Mouse (Mus musculus) lung, postnatal 0 days (tissue): Measurements from ENCODE around the gene Hrasls5. TPM values are rescaled to one million over a fixed set of nuclear protein-coding genes. Genes with fewer than 3 reads are reported as not detected.

Experiments
- ATAC-seq: fragments of 200-750 bp; cut with Nextera tagmentation; 2 replicates; pipeline ENCODE4 v1.8.0; 2017; ENCODE audit warnings: moderate library complexity
- DNase-seq: peaks from one replicate; pipeline ENCODE4 v3.0.0-alpha.2; 2016; ENCODE audit warnings: low spot score
- H3K27ac ChIP-seq: fragments of 300-500 bp; sonication (generic); 2 replicates; pipeline ENCODE4 v1.5.1; 2014; ENCODE audit warnings: antibody characterized with exemption, mild to moderate bottlenecking, low read length, mixed read lengths
- H3K27me3 ChIP-seq: fragments of 300-500 bp; sonication (generic); replicated peaks from 2 replicates; pipeline ENCODE4 v1.6.1; 2014; ENCODE audit warnings: low read length, mixed read lengths; ENCODE audit not compliant: insufficient read depth
- H3K36me3 ChIP-seq: fragments of 300-500 bp; sonication (generic); 2 replicates; pipeline ENCODE4 v1.6.1; 2014; ENCODE audit warnings: low read length, mixed read lengths; ENCODE audit not compliant: insufficient read depth
- H3K4me1 ChIP-seq: fragments of 300-500 bp; sonication (generic); 2 replicates; pipeline ENCODE4 v1.6.1; 2014; ENCODE audit warnings: antibody characterized with exemption, low read depth, low read length, mixed read lengths; ENCODE audit not compliant: insufficient read depth
- H3K4me2 ChIP-seq: fragments of 300-500 bp; sonication (generic); replicated peaks from 2 replicates; pipeline ENCODE4 v1.6.1; 2014; ENCODE audit warnings: low read depth, mild to moderate bottlenecking, low read length, moderate library complexity, mixed read lengths
- H3K4me3 ChIP-seq: fragments of 300-500 bp; sonication (generic); 2 replicates; pipeline ENCODE4 v1.5.1; 2014; ENCODE audit warnings: low read depth, low read length
- H3K9ac ChIP-seq: fragments of 300-500 bp; sonication (generic); replicated peaks from 2 replicates; pipeline ENCODE4 v1.6.1; 2014; ENCODE audit warnings: low read depth, mild to moderate bottlenecking
- H3K9me3 ChIP-seq: fragments of 300-500 bp; sonication (generic); 2 replicates; pipeline ENCODE4 v1.6.1; 2016; ENCODE audit warnings: low read length, mixed read lengths
- CTCF ChIP-seq: IDR thresholded peaks from 2 replicates; pipeline ENCODE4 v1.5.1; 2016; ENCODE audit warnings: antibody characterized with exemption, mild to moderate bottlenecking
- EP300 ChIP-seq: IDR thresholded peaks from 2 replicates; pipeline ENCODE4 v1.6.1; 2016; ENCODE audit warnings: antibody characterized with exemption, mild to moderate bottlenecking, control low read depth
- WGBS: fragments of 180-500 bp; shearing (Covaris S2); extraction: QIAGEN DNeasy Blood & Tissue Kit; methylation state at CpG from one replicate; pipeline ENCODE4 v1.1.7; 2014; 5-methylcytosine and 5-hydroxymethylcytosine counted together
- polyA plus RNA-seq: library from polyadenylated mRNA; unstranded; fragments of >200 nt; fragmentation: Nextera tagmentation; extraction: Ambion mirVana; gene quantifications from 2 replicates; pipeline ENCODE4 v1.2.1, GENCODE M21; 2015

Gene Hrasls5
- 0.18 TPM in 1 of 2 replicates, not detected in the other for polyA plus RNA-seq

DNA sequence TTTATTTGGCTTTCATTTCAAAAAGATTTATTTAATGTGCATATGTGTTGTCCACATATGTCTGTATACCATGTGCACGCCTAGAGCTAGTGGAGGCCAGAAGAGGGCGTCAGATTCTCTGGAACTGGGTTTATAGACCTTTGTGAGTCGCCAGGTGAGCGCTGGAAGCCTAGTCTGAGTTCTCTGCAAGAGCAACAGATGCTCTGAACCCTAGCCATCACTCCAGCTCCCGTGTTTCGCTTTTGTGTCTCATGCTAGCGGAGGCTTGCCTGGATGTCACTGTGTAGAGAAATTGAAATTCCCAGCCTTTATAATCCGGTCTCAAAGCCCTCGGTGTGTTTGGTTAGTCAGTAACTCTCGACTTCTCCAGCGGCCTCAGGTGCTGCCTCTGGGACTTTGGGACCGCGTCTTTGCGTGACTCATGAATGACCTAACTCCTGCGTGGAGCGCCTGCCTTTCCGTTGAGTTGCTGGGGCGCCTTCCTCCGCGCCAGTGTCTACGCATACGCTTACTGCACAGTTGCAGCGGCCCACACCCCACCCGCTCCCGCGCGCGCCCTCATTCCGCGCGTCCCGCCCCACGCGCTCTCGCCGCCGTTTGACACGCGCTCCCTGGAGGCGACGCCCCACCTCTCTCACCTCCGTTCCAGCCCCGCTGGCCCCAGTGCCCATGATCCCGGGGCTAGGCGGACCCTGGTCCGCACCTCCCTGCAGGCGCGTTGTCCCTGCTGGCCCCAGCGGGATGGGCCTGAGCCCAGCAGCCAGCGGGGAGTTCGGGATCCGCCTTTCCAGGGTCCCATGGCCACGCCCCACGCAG, at the start of gene Hrasls5:
Gene Hrasls5, plus strand, starts transcription at position 600 of the 816 bp plus-strand sequence.
- TF ChIP-seq EP300 (no peak), CTCF (peak; percentile 50)

DNA sequence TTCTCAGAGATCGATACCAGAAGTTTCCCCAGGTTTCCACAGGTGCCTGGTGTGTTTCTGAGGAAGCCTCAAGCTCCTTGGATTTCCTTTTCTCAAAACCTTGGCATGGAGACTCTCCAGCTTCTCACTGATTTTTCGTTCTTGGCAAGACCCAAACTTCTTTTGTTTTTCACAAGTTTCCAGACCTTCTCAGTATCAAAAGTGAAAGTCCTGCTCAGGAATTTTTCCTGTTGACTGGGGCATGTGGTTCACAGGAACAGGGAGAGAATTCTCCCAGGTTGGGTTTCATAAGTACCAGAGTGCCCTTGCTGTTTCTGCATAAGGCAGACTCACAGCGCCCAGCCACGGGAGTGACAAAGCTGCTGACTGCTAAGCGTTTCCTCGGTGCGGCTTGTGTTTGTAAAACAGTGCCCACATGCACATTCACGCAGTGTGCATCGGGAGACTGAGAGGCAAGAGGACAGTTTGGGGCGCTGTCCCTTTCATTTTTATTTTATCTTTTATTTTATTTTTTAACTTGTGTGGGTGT, 49.7 kb upstream of the Hrasls5 start:
- no peaks in the 10 kb centered on the region for H3K27me3 ChIP-seq

More for the DNA sequence above, at the start of gene Hrasls5:
- Histone ChIP-seq H3K9me3 (no peaks in the 10 kb centered on the region), H3K27ac (no peak within 1 kb of the TSS), H3K36me3 (no peaks in the 10 kb centered on the region), H3K9ac (no peak within 1 kb of the TSS), H3K4me1 (peaks cover 8% of the 10 kb centered on the region; the same call in 1 of the 2 replicates), H3K27me3 (no peaks in the 10 kb centered on the region), H3K4me2 (peak within 1 kb of the TSS; percentile 78), H3K4me3 (peak within 1 kb of the TSS; percentile 36)
- ATAC-seq: peak; percentile 71
- DNase-seq: peak; percentile 55
- WGBS: 5% methylated on average over 54 of the region's 54 CpGs

GRCm38 (mm10) chr19:7563676-7564075, 48.7 kb upstream of the Hrasls5 start:
- ATAC-seq: no peak
- WGBS: 77% methylated on average over 2 of the region's 2 CpGs
- TF ChIP-seq CTCF (no peak), EP300 (no peak)

More for the DNA sequence above, 49.7 kb upstream of the Hrasls5 start:
- TF ChIP-seq EP300: no peak
- no peak for TF ChIP-seq CTCF
- no peaks in the 10 kb centered on the region for H3K36me3 ChIP-seq
- no peaks in the 10 kb centered on the region for H3K9me3 ChIP-seq
- H3K27ac ChIP-seq: no peak overlapping the region
- H3K9ac ChIP-seq: no peak overlapping the region
- H3K4me3 ChIP-seq: no peak overlapping the region
- ATAC-seq: no peak
- no peak overlapping the region for H3K4me2 ChIP-seq
- no peaks in the 10 kb centered on the region for H3K4me1 ChIP-seq
- 70% methylated on average over 10 of the region's 10 CpGs for WGBS
- no peak for DNase-seq

DNA sequence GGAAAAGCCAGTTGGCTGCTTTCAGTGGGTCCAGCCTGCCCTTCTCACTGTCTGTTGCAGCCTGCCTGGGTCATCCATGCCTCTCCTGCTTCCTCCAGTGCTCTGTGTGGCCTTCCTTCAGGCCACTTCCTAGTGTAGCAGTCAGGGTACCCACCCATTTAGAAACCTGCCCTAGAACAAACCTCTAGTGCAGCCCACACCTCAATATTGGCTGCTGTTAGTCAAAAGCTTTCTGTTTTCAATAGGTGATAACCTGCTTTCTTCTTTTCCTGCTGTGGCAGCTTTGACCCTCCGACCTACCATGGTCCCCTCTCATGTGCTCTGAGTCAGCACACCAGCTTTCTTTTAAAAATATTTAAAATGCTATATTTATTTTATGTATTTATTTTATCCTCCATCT, 47.9 kb upstream of the Hrasls5 start:
- H3K36me3 ChIP-seq: no peaks in the 10 kb centered on the region
- no peak for ATAC-seq
- 92% methylated on average over 1 of the region's 1 CpGs for WGBS

More at GRCm38 (mm10) chr19:7563676-7564075, 48.7 kb upstream of the Hrasls5 start:
- Histone ChIP-seq H3K9me3 (no peaks in the 10 kb centered on the region), H3K4me2 (no peak overlapping the region), H3K4me1 (no peaks in the 10 kb centered on the region), H3K9ac (no peak overlapping the region), H3K36me3 (no peaks in the 10 kb centered on the region), H3K27ac (no peak overlapping the region), H3K27me3 (no peaks in the 10 kb centered on the region), H3K4me3 (no peak overlapping the region)
- DNase-seq: no peak

DNA sequence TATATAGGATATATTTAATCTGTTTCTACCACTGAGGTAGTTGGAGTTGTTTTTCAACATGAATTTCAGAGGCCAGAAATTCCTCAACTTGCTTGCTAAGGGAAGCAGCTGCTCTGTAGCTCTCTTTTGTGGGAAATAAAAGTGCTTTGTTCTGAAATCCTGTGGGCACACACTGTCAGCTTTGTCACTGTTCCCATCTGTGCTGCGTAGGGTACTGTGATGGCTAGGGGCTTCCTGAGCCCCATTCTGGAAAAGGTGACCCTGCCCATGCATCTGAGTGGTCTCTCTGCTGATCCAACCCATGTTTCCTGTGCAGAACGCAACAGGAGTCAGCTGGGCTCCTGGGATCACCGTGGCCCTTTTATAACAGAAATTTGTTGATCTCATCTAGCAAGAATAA, 45.5 kb upstream of the Hrasls5 start:
- ATAC-seq: no peak
- H3K4me3 ChIP-seq: no peak overlapping the region
- H3K36me3 ChIP-seq: no peaks in the 10 kb centered on the region
- TF ChIP-seq CTCF (no peak), EP300 (no peak)
- WGBS: 74% methylated on average over 3 of the region's 3 CpGs
- no peaks in the 10 kb centered on the region for H3K9me3 ChIP-seq
- no peak overlapping the region for H3K9ac ChIP-seq
- H3K4me1 ChIP-seq: no peaks in the 10 kb centered on the region
- no peak overlapping the region for H3K4me2 ChIP-seq
- DNase-seq: no peak
- no peak overlapping the region for H3K27ac ChIP-seq
- H3K27me3 ChIP-seq: no peaks in the 10 kb centered on the region

More for the DNA sequence above, 47.9 kb upstream of the Hrasls5 start:
- H3K27ac ChIP-seq: no peak overlapping the region
- H3K27me3 ChIP-seq: no peaks in the 10 kb centered on the region
- H3K9ac ChIP-seq: no peak overlapping the region
- H3K4me2 ChIP-seq: no peak overlapping the region
- TF ChIP-seq EP300 (no peak), CTCF (no peak)
- no peaks in the 10 kb centered on the region for H3K4me1 ChIP-seq
- no peak overlapping the region for H3K4me3 ChIP-seq
- no peak for DNase-seq
- H3K9me3 ChIP-seq: no peaks in the 10 kb centered on the region

GRCm38 (mm10) chr19:7568364-7568763, 44.0 kb upstream of the Hrasls5 start:
- TF ChIP-seq CTCF (no peak), EP300 (no peak)
- Histone ChIP-seq H3K4me2 (no peak overlapping the region), H3K9me3 (no peaks in the 10 kb centered on the region), H3K27me3 (no peaks in the 10 kb centered on the region), H3K27ac (no peak overlapping the region), H3K4me1 (no peaks in the 10 kb centered on the region), H3K4me3 (no peak overlapping the region), H3K9ac (no peak overlapping the region), H3K36me3 (no peaks in the 10 kb centered on the region)
- DNase-seq (no peak), ATAC-seq (no peak)
- 50% methylated on average over 3 of the region's 3 CpGs for WGBS
